Mouse (Mus musculus): ENCODE measurements around the gene Ear1. TPM values are rescaled to one million over a fixed set of nuclear protein-coding genes. Genes with fewer than 3 reads are reported as not detected.

Gene Ear1
- polyA plus RNA-seq (2012; rRNA removed) = 36.8 and 54.4 TPM in 2 replicates

GRCm38 (mm10) chr14:43875417-43875816 is at the start of gene Ear1:
TSS of gene Ear1 (minus strand) at chr14:43875517.

GRCm38 (mm10) chr14:43924688-43925403 is 49.5 kb upstream of the Ear1 start, which contains the start of gene Gm8113:
TSS of gene Gm8113 (plus strand) at chr14:43925390.

DNA sequence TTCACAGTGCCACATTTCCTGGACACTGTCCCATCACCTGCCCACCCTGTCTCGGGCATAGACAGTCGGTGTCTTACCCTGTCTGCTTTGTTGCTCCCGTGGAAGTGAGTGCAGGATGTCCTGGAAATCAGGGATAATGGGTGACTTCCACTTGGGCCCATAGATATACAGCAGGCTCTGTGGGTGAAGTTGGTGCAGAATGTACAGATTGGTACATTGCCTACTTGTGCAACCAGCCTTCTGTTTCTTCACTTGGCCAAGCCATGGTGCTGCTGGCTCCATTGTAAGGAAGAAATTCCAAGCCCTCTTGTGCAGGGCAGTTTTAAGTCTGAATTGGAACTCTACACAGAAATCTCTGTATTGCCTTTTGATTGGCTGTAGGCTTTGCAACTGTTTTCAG is 48.1 kb upstream of the Ear1 start, which contains the start of gene Ear10:
Gene Ear10 (minus strand): TSS at position 101 of the 400 bp plus-strand sequence.

GRCm38 (mm10) chr14:43784645-43785044 is 90.7 kb downstream of the Ear1 start, which contains the start of gene Gm8180:
TSS of gene Gm8180 (minus strand) at chr14:43784745.

Other genes with a start within 250 kb of the Ear1 start
- gene Gm8165, start 198.3 kb downstream of the Ear1 start, polyA plus RNA-seq (2012; rRNA removed) = not detected in 2 replicates
- gene Gm7324, start 177.7 kb downstream of the Ear1 start, polyA plus RNA-seq (2012; rRNA removed) = 0.17 and 0.26 TPM in 2 replicates
- not detected in 2 replicates for gene Gm16506, start 148.0 kb downstream of the Ear1 start, polyA plus RNA-seq (2012; rRNA removed)
- not detected in 2 replicates for gene Gm6526, start 127.7 kb downstream of the Ear1 start, polyA plus RNA-seq (2012; rRNA removed)
- not detected in 2 replicates for gene Gm8180, start 90.8 kb downstream of the Ear1 start, polyA plus RNA-seq (2012; rRNA removed)
- not detected in 2 replicates for gene Ear10, start 48.0 kb upstream of the Ear1 start, polyA plus RNA-seq (2012; rRNA removed)
- 7.9 and 13.7 TPM in 2 replicates for gene Gm8113, start 49.9 kb upstream of the Ear1 start, polyA plus RNA-seq (2012; rRNA removed)
- gene Ang5, start 81.6 kb upstream of the Ear1 start, polyA plus RNA-seq (2012; rRNA removed) = not detected in 2 replicates
- not detected in 2 replicates for gene Ang6, start 126.8 kb upstream of the Ear1 start, polyA plus RNA-seq (2012; rRNA removed)
- 64.4 and 83.0 TPM in 2 replicates for gene Ear2, start 227.1 kb upstream of the Ear1 start, polyA plus RNA-seq (2012; rRNA removed)
- not detected in 2 replicates for gene Gm3327, start 248.3 kb upstream of the Ear1 start, polyA plus RNA-seq (2012; rRNA removed)

All from liver, embryonic 18 days (tissue).